Mouse (Mus musculus): Measurements from ENCODE around the gene Evpl. TPM values are rescaled to one million over a fixed set of nuclear protein-coding genes. Genes with fewer than 3 reads are reported as not detected.

The Evpl gene
- under 1 TPM; 0.14 to 0.29 TPM for polyA plus RNA-seq (2017; shearing (Covaris generic))

DNA sequence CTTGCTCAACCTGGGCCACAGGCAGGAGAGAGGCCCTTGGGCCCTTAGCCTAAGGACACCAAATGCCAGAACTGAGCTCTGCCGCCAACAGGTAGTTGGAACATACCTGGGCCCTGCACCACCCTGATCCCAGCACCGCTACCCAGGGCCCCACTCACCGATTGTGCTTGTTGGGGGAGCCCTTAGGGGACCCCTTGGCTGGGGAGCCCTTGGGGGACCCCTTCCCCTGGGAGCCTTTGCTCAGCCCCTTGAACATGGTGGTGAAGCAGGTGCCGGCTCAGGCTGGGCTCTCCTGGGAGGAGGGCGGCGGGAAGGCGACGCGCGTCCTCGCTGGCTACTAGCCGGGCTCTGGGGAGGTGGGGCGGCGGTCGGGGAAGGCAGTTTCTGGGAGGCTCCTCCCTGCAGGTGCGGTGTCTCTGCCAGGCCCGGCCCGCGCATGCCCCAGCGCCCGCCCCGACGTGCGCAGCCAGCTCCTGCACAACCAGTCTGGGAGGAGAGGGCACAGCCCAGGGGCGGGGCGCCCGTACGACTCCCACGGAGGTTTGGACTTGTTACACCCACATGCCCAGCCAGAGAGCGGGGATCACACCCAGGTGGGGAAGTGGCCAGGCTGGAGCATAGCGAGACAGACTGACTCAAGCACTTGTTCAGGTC is at the start of gene Evpl:
TSS of gene Evpl (minus strand) at position 336 of the 654 bp plus-strand sequence.

DNA sequence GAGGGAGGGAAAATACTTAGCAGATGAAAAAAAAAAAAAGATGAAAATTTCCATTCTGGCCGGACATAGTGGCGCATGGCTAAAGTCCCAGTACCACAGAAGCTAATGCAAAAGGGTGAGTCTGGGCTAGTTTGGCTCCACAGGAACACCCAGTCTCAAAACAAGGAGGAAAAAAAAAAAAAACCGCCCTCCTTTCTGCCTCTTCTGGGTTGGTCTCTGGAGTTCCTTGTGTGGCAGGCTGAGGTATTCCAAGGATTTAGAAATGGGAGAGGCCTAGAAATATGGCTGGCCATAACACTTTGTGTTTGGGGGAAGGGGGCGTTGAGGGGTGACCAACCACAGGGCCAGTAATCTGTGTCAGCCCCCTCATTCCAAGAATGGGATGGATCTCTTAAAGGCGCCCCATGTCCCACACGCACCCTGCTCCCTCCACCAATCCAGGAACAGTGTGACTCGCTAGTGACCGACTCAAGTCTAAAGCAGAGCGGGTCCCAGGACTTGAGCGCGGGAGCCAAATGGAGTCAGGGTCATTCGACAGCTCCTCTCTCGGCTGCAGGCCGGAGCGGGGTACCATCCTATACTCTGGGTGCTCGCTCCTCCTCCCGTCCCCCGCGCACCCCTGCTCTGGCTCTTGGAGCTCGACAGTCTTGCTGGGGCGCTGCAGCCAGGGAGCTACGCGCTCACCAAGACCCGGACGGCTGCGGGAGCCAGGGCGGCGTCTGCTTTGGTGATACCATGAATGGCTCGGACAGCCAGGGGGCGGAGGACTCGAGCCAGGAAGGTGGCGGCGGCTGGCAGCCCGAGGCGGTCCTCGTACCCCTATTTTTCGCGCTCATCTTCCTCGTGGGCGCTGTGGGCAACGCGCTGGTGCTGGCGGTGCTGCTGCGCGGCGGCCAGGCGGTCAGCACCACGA is 43.1 kb upstream of the Evpl start, which contains the start of gene Galr2:
TSS of gene Galr2 (plus strand) at position 189 of the 913 bp plus-strand sequence.

DNA sequence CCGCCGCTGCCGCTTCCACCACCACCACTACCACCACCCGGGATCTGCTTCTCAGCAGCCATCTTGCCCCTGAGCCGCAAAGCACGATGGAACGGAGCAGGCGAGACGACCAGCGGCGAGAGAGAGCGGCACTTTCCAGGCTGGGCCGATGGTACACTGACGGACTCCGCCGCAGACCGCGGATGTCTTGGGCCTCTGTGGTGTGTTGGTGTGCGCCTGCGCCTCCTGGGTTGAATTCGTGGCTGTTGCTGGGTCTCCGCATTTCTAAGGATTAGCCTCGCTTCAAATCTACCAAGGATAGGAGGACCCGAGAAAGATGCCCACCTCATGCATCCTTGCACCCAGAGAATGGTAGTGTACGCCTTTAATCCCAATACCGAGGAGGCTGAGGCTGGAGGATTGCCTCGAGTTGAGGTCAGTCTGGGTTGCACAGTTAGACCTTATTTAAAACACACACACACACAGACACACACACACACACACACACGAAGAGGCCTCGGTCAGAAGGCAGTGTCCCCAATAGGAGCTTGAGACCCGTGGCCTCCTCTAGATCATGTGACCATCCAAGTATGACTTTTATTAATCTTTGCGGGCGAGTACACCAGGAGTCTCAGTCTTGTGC is 36.3 kb upstream of the Evpl start, which contains the start of gene Srp68:
TSS of gene Srp68 (minus strand) at position 173 of the 622 bp plus-strand sequence.

DNA sequence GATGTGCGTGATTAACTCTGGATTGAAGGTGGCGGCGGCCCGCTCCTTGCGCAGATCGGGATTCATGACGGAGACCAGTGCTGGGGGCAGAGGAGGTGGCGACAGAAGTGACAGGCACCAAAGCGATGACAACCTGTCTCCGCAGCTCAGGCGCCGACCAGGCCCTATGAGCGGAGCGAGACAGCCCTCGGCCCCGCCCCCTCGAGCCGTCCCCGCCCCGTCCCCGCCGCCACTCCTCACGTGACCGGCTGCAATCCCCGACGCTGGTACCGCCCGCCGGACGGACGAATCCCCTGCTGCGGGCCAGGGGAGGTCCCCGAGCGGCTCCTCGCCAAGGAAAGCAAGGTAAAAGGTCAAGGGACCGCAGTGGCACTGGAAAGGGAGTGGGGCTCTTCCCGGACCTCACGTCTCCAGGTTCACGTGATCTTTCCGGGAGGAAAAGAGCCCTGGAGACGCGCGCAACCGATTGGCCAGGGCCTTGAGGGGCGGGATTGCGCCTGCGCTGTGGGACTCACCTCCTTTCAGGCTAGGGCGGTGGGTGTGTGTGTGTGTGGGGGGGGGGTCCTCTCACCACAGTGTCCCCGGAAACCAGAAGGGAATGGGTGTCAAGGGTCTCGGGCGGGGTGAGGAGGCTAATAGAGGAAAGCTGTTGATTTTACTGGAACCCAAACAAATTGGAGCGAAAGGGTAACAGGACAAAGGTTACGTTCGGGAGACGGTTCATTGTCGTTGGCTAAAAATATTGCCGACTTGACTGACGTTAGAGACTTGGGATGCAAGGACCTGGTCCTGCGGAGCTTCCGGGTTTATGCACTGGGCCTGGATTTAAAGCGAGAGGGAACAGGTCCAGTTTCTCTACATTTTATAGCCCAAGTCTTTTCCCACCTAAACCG is 39.0 kb downstream of the Evpl start, which contains the start of the genes Ten1 and Acox1:
TSS of gene Ten1 (plus strand) at position 217 of the 893 bp plus-strand sequence.
TSS of gene Acox1 (minus strand) at position 407 of the 893 bp plus-strand sequence.

Other genes starting within 250 kb of the Evpl start
- gene Galk1, start 225.4 kb downstream of the Evpl start, polyA plus RNA-seq (2017; shearing (Covaris generic)) = 10 to 100 TPM; 30.5 to 58.2 TPM
- 1,000 to 10,000 TPM; 1,433 to 1,590 TPM for gene H3f3b, start 210.1 kb downstream of the Evpl start, polyA plus RNA-seq (2017; shearing (Covaris generic))
- gene Unk, start 207.8 kb downstream of the Evpl start, polyA plus RNA-seq (2017; shearing (Covaris generic)) = 10 to 100 TPM; 23.8 to 28.6 TPM
- 100 to 1,000 TPM in 1 of 2 experiments, 10 to 100 TPM in 1; 95.7 to 157 TPM for gene Unc13d, start 160.1 kb downstream of the Evpl start, polyA plus RNA-seq (2017; shearing (Covaris generic))
- 100 to 1,000 TPM; 141 to 173 TPM for gene Wbp2, start 151.1 kb downstream of the Evpl start, polyA plus RNA-seq (2017; shearing (Covaris generic))
- gene Trim47, start 110.9 kb downstream of the Evpl start, polyA plus RNA-seq (2017; shearing (Covaris generic)) = 1 to 10 TPM in 1 of 2 experiments, under 1 TPM in 1; 0.42 to 1.0 TPM
- 10 to 100 TPM in 1 of 2 experiments, 1 to 10 TPM in 1; 7.6 to 11.0 TPM for gene Trim65, start 106.9 kb downstream of the Evpl start, polyA plus RNA-seq (2017; shearing (Covaris generic))
- gene Mrpl38, start 99.2 kb downstream of the Evpl start, polyA plus RNA-seq (2017; shearing (Covaris generic)) = 10 to 100 TPM; 27.1 to 45.9 TPM
- 1 to 10 TPM; 4.9 to 6.5 TPM for gene Fbf1, start 69.9 kb downstream of the Evpl start, polyA plus RNA-seq (2017; shearing (Covaris generic))
- 100 to 1,000 TPM in 1 of 2 experiments, 10 to 100 TPM in 1; 78.5 to 101 TPM for gene Ten1, start 39.2 kb downstream of the Evpl start, polyA plus RNA-seq (2017; shearing (Covaris generic))
- 10 to 100 TPM; 16.2 to 18.9 TPM for gene Acox1, start 39.0 kb downstream of the Evpl start, polyA plus RNA-seq (2017; shearing (Covaris generic))
- 10 to 100 TPM; 55.6 to 64.4 TPM for gene Srp68, start 36.1 kb upstream of the Evpl start, polyA plus RNA-seq (2017; shearing (Covaris generic))
- gene Galr2, start 42.9 kb upstream of the Evpl start, polyA plus RNA-seq (2017; shearing (Covaris generic)) = under 1 TPM in 1 of 2 experiments, not detected in 1; 0.17 TPM
- 10 to 100 TPM; 64.5 to 88.0 TPM for gene Exoc7, start 69.2 kb upstream of the Evpl start, polyA plus RNA-seq (2017; shearing (Covaris generic))
- not detected for gene Foxj1, start 97.3 kb upstream of the Evpl start, polyA plus RNA-seq (2017; shearing (Covaris generic))
- 10 to 100 TPM in 1 of 2 experiments, 1 to 10 TPM in 1; 6.2 to 11.8 TPM for gene Rnf157, start 175.0 kb upstream of the Evpl start, polyA plus RNA-seq (2017; shearing (Covaris generic))
- 100 to 1,000 TPM in 1 of 2 experiments, 10 to 100 TPM in 1; 79.9 to 109 TPM for gene Ubald2, start 196.0 kb upstream of the Evpl start, polyA plus RNA-seq (2017; shearing (Covaris generic))
- gene Qrich2, start 228.2 kb upstream of the Evpl start, polyA plus RNA-seq (2017; shearing (Covaris generic)) = not detected